Mouse (Mus musculus) liver, embryonic 11.5 days (tissue): ENCODE results near the gene Cpa2. TPM values are rescaled to one million over a fixed set of nuclear protein-coding genes. Genes with fewer than 3 reads are reported as not detected.

Source experiments
- ATAC-seq: fragments of 200-750 bp; cut with Nextera tagmentation; replicated peaks from 2 replicates; pipeline ENCODE4 v1.8.0; 2017; ENCODE audit warnings: moderate number of reproducible peaks, mild to moderate bottlenecking, moderate TSS enrichment, moderate library complexity; ENCODE audit not compliant: low FRiP score
- DNase-seq: peaks from one replicate; pipeline ENCODE4 v3.0.0-alpha.2; 2017; ENCODE audit warnings: low spot score
- H3K27ac ChIP-seq: fragments of 300-500 bp; sonication (generic); 2 replicates; pipeline ENCODE4 v1.5.1; 2014; ENCODE audit warnings: mild to moderate bottlenecking, low read depth, low read length, control low read depth
- H3K27me3 ChIP-seq: fragments of 300-500 bp; sonication (generic); replicated peaks from 2 replicates; pipeline ENCODE4 v1.6.1; 2014; ENCODE audit warnings: low read length, mixed read lengths; ENCODE audit not compliant: control insufficient read depth, insufficient read depth
- H3K36me3 ChIP-seq: fragments of 300-500 bp; sonication (generic); 2 replicates; pipeline ENCODE4 v1.6.1; 2014; ENCODE audit warnings: mild to moderate bottlenecking, low read length, moderate library complexity, mixed read lengths; ENCODE audit not compliant: control insufficient read depth, insufficient read depth
- H3K4me1 ChIP-seq: fragments of 300-500 bp; sonication (generic); replicated peaks from 2 replicates; pipeline ENCODE4 v1.6.1; 2014; ENCODE audit warnings: low read length, mixed read lengths; ENCODE audit not compliant: control insufficient read depth, insufficient read depth
- H3K4me2 ChIP-seq: fragments of 300-500 bp; sonication (generic); 2 replicates; pipeline ENCODE4 v1.6.1; 2014; ENCODE audit warnings: mild to moderate bottlenecking, control low read depth, moderate library complexity
- H3K4me3 ChIP-seq: fragments of 300-500 bp; sonication (generic); 2 replicates; pipeline ENCODE4 v1.5.1; 2014; ENCODE audit warnings: low read depth, low read length, control low read depth
- H3K9ac ChIP-seq: fragments of 300-500 bp; sonication (generic); 2 replicates; pipeline ENCODE4 v1.6.1; 2014; ENCODE audit warnings: low read depth, low read length, control low read depth
- H3K9me3 ChIP-seq: fragments of 300-500 bp; sonication (generic); 2 replicates; pipeline ENCODE4 v1.6.1; 2016; ENCODE audit warnings: low read length, inconsistent platforms, mixed read lengths; ENCODE audit not compliant: control insufficient read depth
- WGBS: fragments of 180-500 bp; shearing (Covaris S2); extraction: QIAGEN DNeasy Blood & Tissue Kit; methylation state at CpG from one replicate; pipeline ENCODE4 v1.1.7; 2014; 5-methylcytosine and 5-hydroxymethylcytosine counted together
- polyA plus RNA-seq: library from polyadenylated mRNA; unstranded; fragments of >200 nt; fragmentation: Nextera tagmentation; extraction: Ambion mirVana; gene quantifications from 2 replicates; pipeline ENCODE4 v1.2.1, GENCODE M21; 2014

Gene Cpa2
- polyA plus RNA-seq, 1 experiment from 2014 or later, result 1.9 TPM

DNA sequence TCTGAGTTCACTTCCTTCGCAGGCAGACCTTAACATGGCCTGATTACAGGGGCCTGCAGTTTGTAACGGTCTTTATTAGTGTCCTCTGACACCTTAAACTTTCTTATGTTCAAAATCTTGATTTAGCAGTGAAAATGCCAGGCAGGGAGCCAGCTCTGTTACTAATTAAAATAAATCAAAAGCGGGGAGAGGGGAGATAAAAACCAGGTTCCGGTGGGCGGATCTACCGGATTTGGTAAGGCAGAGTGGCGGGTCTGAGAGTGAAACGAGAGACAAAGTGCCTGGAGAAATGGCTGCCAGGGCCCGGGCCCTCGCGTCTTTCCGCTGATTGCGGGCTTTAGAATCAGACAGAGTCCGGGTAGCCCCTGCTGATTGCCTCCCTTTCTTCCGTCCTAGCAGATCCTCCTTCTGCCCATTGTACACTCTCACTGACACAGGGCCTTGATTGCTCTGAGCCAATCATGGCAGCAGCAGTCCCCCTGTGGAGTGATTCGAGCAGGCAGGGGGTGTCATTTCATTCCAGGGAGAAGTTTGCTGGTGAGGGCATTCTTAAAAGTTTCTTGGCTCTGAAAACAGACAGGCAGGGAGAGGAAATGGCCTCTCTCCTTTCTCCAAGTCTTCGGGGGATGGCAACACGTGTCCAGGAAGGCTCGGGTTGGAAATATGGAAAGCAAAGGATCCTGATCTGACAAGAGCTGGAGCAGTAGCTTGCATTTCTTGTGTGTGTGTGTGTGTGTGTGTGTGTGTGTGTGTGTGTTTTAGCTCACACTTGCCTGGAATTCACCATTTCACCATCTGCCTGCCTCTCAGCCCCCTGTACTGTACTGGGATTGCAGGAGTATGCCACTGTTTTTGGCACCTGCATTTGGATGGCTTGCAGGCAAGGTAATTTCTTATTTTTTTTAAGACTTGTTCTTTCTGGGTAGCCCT lies 14.5 kb upstream of the Cpa2 start:
- no peaks in the 10 kb centered on the region for H3K27me3 ChIP-seq
- ATAC-seq (no peak), DNase-seq (no peak)
- peak overlapping the region; percentile 26; the same call in 1 of the 2 replicates for H3K4me2 ChIP-seq
- H3K36me3 ChIP-seq, result no peaks in the 10 kb centered on the region
- WGBS, result 20% methylated on average over 19 of the region's 19 CpGs
- H3K4me3 ChIP-seq, result no peak overlapping the region
- H3K9ac ChIP-seq, result no peak overlapping the region
- no peaks in the 10 kb centered on the region for H3K9me3 ChIP-seq
- peak overlapping the region; percentile 75; the same call in 1 of the 2 replicates for H3K27ac ChIP-seq
- H3K4me1 ChIP-seq, result peaks cover 3% of the 10 kb centered on the region

- Histone ChIP-seq H3K4me2 (no peak overlapping the region), H3K27ac (no peak overlapping the region), H3K9ac (no peak overlapping the region), H3K4me3 (no peak overlapping the region), H3K9me3 (no peaks in the 10 kb centered on the region), H3K27me3 (no peaks in the 10 kb centered on the region), H3K4me1 (peaks cover 3% of the 10 kb centered on the region), H3K36me3 (no peaks in the 10 kb centered on the region)
- WGBS, result 53% methylated on average over 6 of the region's 6 CpGs
- ATAC-seq (no peak), DNase-seq (no peak)
Measured at GRCm38 (mm10) chr6:30528800-30529199, 12.6 kb upstream of the Cpa2 start.

- Histone ChIP-seq H3K9me3 (no peaks in the 10 kb centered on the region), H3K27ac (no peak overlapping the region), H3K27me3 (no peaks in the 10 kb centered on the region), H3K4me1 (no peaks in the 10 kb centered on the region), H3K9ac (no peak overlapping the region), H3K4me2 (no peak overlapping the region), H3K36me3 (no peaks in the 10 kb centered on the region), H3K4me3 (no peak overlapping the region)
- ATAC-seq (no peak), DNase-seq (no peak)
- 26% methylated on average over 3 of the region's 3 CpGs for WGBS
Measured at GRCm38 (mm10) chr6:30535340-30535739, 6.0 kb upstream of the Cpa2 start.

DNA sequence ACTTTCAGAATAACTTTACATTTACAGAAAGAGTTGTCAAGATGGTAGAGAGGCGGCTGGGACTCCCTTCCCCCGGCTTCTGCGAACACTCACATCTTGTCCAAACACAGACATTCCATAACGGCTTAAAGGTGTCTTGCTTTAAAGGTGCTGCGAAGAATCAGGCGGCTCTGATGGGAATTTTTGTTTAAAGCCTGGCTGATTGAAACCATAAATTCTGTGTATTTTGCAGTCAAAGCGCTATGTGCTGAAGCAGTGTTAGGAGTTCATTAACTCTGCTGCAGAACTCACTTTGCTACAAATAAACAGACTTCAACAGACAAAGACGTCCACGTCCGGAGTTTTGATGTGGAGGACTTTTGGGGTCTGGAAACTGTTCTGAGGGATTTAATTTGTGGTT lies 3.1 kb upstream of the Cpa2 start:
- no peak overlapping the region for H3K9ac ChIP-seq
- no peaks in the 10 kb centered on the region for H3K9me3 ChIP-seq
- H3K4me2 ChIP-seq, result no peak overlapping the region
- H3K4me1 ChIP-seq, result peaks cover 9% of the 10 kb centered on the region; the same call in 1 of the 2 replicates
- H3K27ac ChIP-seq, result no peak overlapping the region; the same call in 1 of the 2 replicates
- DNase-seq (no peak), ATAC-seq (no peak)
- no peaks in the 10 kb centered on the region for H3K27me3 ChIP-seq
- H3K4me3 ChIP-seq, result no peak overlapping the region
- WGBS, result 62% methylated on average over 10 of the region's 10 CpGs
- H3K36me3 ChIP-seq, result no peaks in the 10 kb centered on the region

DNA sequence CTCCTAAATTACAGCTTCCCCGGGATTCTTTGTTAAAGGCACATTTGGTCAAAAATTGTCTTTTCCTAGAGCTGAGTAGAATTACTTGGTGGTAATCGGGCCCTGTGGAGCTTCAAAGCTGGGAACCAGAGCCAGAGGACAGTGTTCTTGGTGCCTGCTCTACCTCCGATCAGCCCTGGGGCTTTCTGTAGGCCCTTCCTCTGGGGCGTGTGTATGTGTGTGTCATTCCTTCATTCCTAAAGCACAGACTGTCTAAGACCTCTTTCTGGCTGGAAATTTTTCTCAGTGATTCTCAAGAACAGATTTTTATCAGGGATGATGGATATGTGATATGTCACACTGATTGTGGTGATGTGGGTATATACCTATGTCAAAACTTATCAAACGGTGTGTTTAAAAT lies 2.6 kb upstream of the Cpa2 start:
- Histone ChIP-seq H3K27ac (no peak overlapping the region), H3K4me1 (peaks cover 12% of the 10 kb centered on the region; the same call in 1 of the 2 replicates), H3K9me3 (no peaks in the 10 kb centered on the region), H3K9ac (no peak overlapping the region), H3K36me3 (no peaks in the 10 kb centered on the region), H3K4me3 (no peak overlapping the region), H3K27me3 (no peaks in the 10 kb centered on the region), H3K4me2 (no peak overlapping the region)
- no peak for ATAC-seq
- DNase-seq, result no peak
- 71% methylated on average over 5 of the region's 5 CpGs for WGBS

- H3K4me2 ChIP-seq, result no peak overlapping the region
- no peak overlapping the region for H3K9ac ChIP-seq
- peaks cover 12% of the 10 kb centered on the region for H3K27me3 ChIP-seq
- H3K9me3 ChIP-seq, result no peaks in the 10 kb centered on the region
- DNase-seq (no peak), ATAC-seq (no peak)
- WGBS, result 19% methylated on average over 6 of the region's 6 CpGs
- H3K4me1 ChIP-seq, result peaks cover 17% of the 10 kb centered on the region
- H3K36me3 ChIP-seq, result no peaks in the 10 kb centered on the region
- no peak overlapping the region for H3K27ac ChIP-seq
- H3K4me3 ChIP-seq, result no peak overlapping the region
Measured at GRCm38 (mm10) chr6:30542277-30542676, 895 bp downstream of the Cpa2 start.

GRCm38 (mm10) chr6:30543077-30543476 lies 1.7 kb downstream of the Cpa2 start:
- no peak for DNase-seq
- Histone ChIP-seq H3K4me3 (no peak overlapping the region), H3K36me3 (no peaks in the 10 kb centered on the region), H3K4me2 (no peak overlapping the region), H3K9ac (no peak overlapping the region), H3K4me1 (peaks cover 17% of the 10 kb centered on the region), H3K27me3 (peaks cover 17% of the 10 kb centered on the region), H3K27ac (no peak overlapping the region), H3K9me3 (no peaks in the 10 kb centered on the region)
- ATAC-seq, result no peak
- 31% methylated on average over 12 of the region's 12 CpGs for WGBS

DNA sequence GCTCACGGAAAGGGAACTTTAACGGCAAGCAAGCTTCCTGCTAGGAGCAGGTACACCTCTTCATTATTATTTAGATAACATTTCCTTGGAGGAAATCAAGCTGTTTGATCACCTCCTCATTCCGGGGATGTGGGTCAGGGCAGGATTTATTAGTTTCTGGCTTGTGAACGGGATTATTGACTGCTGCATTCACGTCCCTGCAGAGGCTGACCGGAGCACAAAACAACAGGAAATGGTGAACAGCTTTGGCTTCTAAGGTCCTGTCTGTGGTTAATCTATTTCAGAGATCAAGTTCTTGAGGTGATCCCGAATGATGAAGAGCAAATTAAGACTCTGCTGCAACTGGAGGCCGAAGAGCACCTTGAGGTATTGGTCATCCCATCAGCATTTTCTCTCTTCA lies 2.5 kb downstream of the Cpa2 start:
- Histone ChIP-seq H3K4me3 (no peak overlapping the region), H3K4me1 (peaks cover 20% of the 10 kb centered on the region), H3K36me3 (no peaks in the 10 kb centered on the region), H3K27ac (no peak overlapping the region), H3K9ac (no peak overlapping the region), H3K9me3 (no peaks in the 10 kb centered on the region), H3K4me2 (no peak overlapping the region), H3K27me3 (peaks cover 21% of the 10 kb centered on the region)
- WGBS, result 26% methylated on average over 8 of the region's 8 CpGs
- ATAC-seq (no peak), DNase-seq (no peak)

GRCm38 (mm10) chr6:30545689-30546088 lies 4.3 kb downstream of the Cpa2 start:
- Histone ChIP-seq H3K4me1 (peaks cover 25% of the 10 kb centered on the region), H3K36me3 (no peaks in the 10 kb centered on the region), H3K4me3 (no peak overlapping the region), H3K27ac (peak overlapping the region; percentile 32; the same call in 1 of the 2 replicates), H3K9me3 (no peaks in the 10 kb centered on the region), H3K4me2 (no peak overlapping the region), H3K27me3 (peaks cover 36% of the 10 kb centered on the region), H3K9ac (no peak overlapping the region)
- ATAC-seq (no peak), DNase-seq (no peak)
- 75% methylated on average over 7 of the region's 7 CpGs for WGBS
